Mouse (Mus musculus) megakaryocyte, embryonic 14.5 days (primary cell): Measurements from ENCODE around the gene Gnaz. TPM values are rescaled to one million over a fixed set of nuclear protein-coding genes. Genes with fewer than 3 reads are reported as not detected.
A peak's percentile ranks its signal among the peaks of the same experiment; 100 is the strongest.

Experiments
- H3K27me3 ChIP-seq: replicated peaks from 2 replicates; pipeline ENCODE3; 2012; ENCODE audit warnings: inconsistent platforms
- H3K36me3 ChIP-seq: replicated peaks from 2 replicates; pipeline ENCODE3; 2012; ENCODE audit warnings: low read length, inconsistent platforms, mixed read lengths
- H3K4me1 ChIP-seq: 2 replicates; pipeline ENCODE4 v1.6.1; 2012; ENCODE audit warnings: inconsistent platforms
- H3K4me3 ChIP-seq: replicated peaks from 2 replicates; pipeline ENCODE3; 2012; ENCODE audit warnings: moderate library complexity, mild to moderate bottlenecking, inconsistent platforms
- H3K9me3 ChIP-seq: 2 replicates; pipeline ENCODE4 v1.6.1; 2012; ENCODE audit warnings: inconsistent platforms
- FLI1 ChIP-seq: IDR thresholded peaks from 2 replicates; pipeline ENCODE4 v1.6.1; 2012; ENCODE audit warnings: low read length, inconsistent platforms, mixed read lengths
- GATA1 ChIP-seq: IDR thresholded peaks from 3 replicates; pipeline ENCODE4 v1.6.1; 2012; ENCODE audit warnings: mixed read lengths, low read length, inconsistent platforms, borderline replicate concordance
- polyA plus RNA-seq: library from polyadenylated mRNA; stranded (reverse); fragments of >175 nt; gene quantifications from 2 replicates; pipeline ENCODE4 v1.2.3, GENCODE M21; 2012; ENCODE audit warnings: low replicate concordance; ENCODE audit not compliant: insufficient read depth

Gnaz gene
- polyA plus RNA-seq, 1 experiment, result 224 TPM

DNA sequence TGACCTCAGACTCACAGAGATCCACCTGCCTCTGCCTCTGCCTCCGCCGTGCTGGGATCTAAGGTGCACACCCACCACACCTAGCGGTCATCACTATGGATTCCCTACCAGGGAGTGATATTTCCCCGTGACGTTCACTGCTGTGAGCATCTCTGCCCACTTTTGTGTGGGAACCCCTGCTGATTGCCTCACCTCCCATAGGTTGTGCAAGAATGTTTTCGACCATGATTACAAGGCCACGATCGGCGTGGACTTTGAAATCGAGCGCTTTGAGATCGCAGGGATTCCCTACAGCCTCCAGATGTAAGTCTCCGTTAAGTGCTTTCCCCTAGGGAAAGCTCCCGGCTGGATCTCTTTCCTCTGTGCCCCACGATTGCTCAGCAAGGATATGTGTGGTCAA lies 78.9 kb downstream of the Gnaz start:
- peaks cover 3% of the 10 kb centered on the region; the same call in 1 of the 2 replicates for H3K9me3 ChIP-seq
- H3K36me3 ChIP-seq, result peaks cover 62% of the 10 kb centered on the region
- H3K27me3 ChIP-seq, result peaks cover 51% of the 10 kb centered on the region
- peaks cover 65% of the 10 kb centered on the region for H3K4me1 ChIP-seq
- H3K4me3 ChIP-seq, result no peak overlapping the region
- TF ChIP-seq GATA1 (no peak), FLI1 (no peak)

DNA sequence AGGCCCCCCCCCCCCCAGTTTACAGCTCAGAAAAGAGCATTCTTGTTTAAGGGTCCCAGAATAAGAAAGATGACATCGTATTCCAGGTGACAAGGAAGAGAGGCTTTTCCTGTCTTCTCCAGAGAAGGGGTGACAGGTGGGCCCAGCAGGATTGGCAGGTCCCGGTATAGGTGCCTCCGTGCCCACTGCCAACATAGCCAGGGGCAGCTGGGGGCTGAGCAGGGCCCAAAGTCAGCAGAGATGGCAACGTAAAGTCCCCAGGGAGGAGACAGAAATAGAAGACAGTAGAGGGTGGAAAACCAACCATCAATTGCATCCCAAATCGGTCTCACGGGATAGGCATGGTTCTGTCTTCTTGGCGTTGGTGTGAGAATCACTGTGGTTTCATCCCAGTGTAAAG lies 81.7 kb downstream of the Gnaz start:
- peaks cover 69% of the 10 kb centered on the region for H3K4me1 ChIP-seq
- H3K27me3 ChIP-seq, result peaks cover 76% of the 10 kb centered on the region
- peaks cover 59% of the 10 kb centered on the region for H3K36me3 ChIP-seq
- H3K9me3 ChIP-seq, result peaks cover 3% of the 10 kb centered on the region; the same call in 1 of the 2 replicates
- TF ChIP-seq GATA1 (no peak), FLI1 (no peak)
- H3K4me3 ChIP-seq, result no peak overlapping the region

DNA sequence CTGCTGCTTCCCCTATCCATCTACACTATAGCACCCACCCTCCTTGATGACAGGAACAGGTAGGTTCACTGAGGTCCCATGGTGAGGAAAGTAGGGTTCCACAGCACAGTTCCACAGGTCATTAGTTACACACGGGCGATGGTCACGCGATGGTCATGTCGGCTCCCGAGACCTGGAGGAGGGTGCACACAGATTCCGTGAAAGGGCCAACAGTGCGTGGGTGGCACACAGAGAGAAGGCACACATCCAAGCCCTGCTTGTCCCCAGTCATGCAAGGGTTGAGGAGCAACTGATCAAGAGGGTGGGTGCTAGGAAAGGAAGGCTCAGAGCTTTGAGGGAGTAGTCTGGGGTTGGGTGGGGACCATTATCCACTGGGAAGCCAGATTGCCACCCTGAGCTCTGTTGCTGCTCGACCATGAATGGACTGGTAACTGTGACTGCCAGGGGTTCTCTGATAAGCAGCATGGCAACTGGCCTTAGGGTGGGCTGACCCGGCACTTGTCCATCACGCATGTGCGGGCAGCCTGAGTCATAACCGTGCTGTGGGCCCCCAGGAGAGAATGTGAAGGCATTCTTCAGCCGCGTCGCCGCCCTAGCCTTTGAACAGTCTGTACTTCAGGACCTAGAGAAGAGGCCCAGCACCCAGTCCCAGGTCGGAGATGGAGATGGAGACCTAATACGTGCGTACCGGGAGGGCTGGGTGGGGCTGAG lies 84.5 kb downstream of the Gnaz start:
- H3K4me3 ChIP-seq, result no peak overlapping the region
- H3K4me1 ChIP-seq, result peaks cover 69% of the 10 kb centered on the region
- TF ChIP-seq GATA1 (no peak), FLI1 (no peak)
- peaks cover 61% of the 10 kb centered on the region for H3K27me3 ChIP-seq
- H3K36me3 ChIP-seq, result peaks cover 43% of the 10 kb centered on the region
- peaks cover 3% of the 10 kb centered on the region; the same call in 1 of the 2 replicates for H3K9me3 ChIP-seq

DNA sequence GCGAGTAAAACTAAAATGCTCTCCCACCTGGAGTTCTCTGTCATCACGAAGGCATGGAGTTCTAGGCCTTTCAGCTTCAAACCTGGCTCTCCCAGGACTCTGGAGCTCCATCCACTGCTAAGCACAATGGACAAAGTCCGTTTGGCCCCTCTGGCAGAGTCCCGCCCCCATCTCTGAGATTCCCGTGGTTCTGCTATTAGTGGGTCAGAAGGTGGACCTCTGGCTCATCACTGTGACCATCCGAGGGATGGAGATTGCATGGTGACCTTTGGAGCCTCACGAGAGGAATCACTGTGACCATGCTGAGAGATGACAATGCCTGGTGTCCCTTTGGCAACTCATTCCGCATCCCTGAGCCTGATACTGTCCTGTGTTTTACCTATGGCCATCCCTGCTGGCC lies 85.9 kb downstream of the Gnaz start:
- H3K27me3 ChIP-seq, result peaks cover 49% of the 10 kb centered on the region
- H3K4me3 ChIP-seq, result no peak overlapping the region
- peaks cover 78% of the 10 kb centered on the region for H3K4me1 ChIP-seq
- H3K9me3 ChIP-seq, result no peaks in the 10 kb centered on the region
- peaks cover 31% of the 10 kb centered on the region for H3K36me3 ChIP-seq
- TF ChIP-seq GATA1 (no peak), FLI1 (no peak)

GRCm38 (mm10) chr10:75053655-75054054 lies 86.7 kb downstream of the Gnaz start:
- H3K4me3 ChIP-seq, result no peak overlapping the region
- H3K27me3 ChIP-seq, result peaks cover 44% of the 10 kb centered on the region
- H3K36me3 ChIP-seq, result peaks cover 25% of the 10 kb centered on the region
- TF ChIP-seq FLI1 (no peak), GATA1 (no peak)
- no peaks in the 10 kb centered on the region for H3K9me3 ChIP-seq
- peaks cover 85% of the 10 kb centered on the region for H3K4me1 ChIP-seq

DNA sequence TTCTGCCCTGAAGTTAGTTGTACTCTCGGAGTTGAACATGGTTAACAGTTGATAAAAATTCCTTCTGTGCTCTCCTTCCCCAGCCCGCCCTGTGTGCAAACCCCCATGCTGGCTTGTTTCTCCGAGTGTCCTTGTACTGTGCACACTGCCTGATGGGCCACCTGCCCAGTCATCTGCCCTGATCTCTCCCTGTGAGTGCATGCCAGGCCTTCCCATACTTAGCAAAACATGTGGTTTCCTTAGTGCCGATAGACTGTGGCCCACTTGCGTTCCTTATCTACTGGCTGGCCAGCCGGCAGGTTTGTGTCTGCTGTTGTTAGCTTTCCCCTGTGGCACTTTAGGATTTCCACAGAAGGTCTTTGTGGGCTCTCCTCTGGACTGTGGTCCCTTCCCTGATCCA lies 87.1 kb downstream of the Gnaz start:
- TF ChIP-seq GATA1 (no peak), FLI1 (no peak)
- peaks cover 39% of the 10 kb centered on the region for H3K27me3 ChIP-seq
- no peaks in the 10 kb centered on the region for H3K9me3 ChIP-seq
- peak overlapping the region; percentile 76 for H3K4me3 ChIP-seq
- H3K4me1 ChIP-seq, result peaks cover 85% of the 10 kb centered on the region
- peaks cover 21% of the 10 kb centered on the region for H3K36me3 ChIP-seq

- Histone ChIP-seq H3K9me3 (no peaks in the 10 kb centered on the region), H3K4me1 (peaks cover 86% of the 10 kb centered on the region), H3K4me3 (peak overlapping the region; percentile 60), H3K27me3 (peaks cover 27% of the 10 kb centered on the region), H3K36me3 (peaks cover 9% of the 10 kb centered on the region)
- TF ChIP-seq FLI1, result no peak
Observed at GRCm38 (mm10) chr10:75055672-75056071, 88.7 kb downstream of the Gnaz start.

- no peaks in the 10 kb centered on the region for H3K9me3 ChIP-seq
- peaks cover 21% of the 10 kb centered on the region for H3K27me3 ChIP-seq
- H3K36me3 ChIP-seq, result peaks cover 5% of the 10 kb centered on the region
- H3K4me1 ChIP-seq, result peaks cover 82% of the 10 kb centered on the region
- no peak overlapping the region for H3K4me3 ChIP-seq
- TF ChIP-seq FLI1 (no peak), GATA1 (no peak)
Observed at GRCm38 (mm10) chr10:75056255-75056654, 89.3 kb downstream of the Gnaz start.

DNA sequence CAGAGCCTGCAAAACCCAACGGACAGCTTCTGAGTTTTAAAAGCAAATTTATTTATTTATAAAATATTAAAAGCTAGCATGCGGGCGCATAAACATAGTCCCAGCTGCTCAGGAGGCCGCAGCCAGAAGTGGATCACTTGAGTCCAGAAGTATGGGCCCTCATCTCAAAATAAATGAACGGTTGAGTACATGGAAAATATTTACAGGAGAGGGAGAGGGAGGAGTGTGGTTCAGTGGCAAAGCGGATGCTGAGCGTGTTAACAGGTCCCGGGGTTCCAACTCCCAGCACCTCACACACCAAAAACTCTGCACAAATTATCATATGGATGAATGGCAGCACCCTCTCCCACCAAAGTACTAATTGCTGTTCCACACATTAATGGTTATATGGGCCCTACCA lies 91.4 kb downstream of the Gnaz start:
- no peak overlapping the region for H3K4me3 ChIP-seq
- H3K4me1 ChIP-seq, result peaks cover 90% of the 10 kb centered on the region
- H3K36me3 ChIP-seq, result peaks cover 11% of the 10 kb centered on the region
- H3K27me3 ChIP-seq, result peaks cover 4% of the 10 kb centered on the region
- H3K9me3 ChIP-seq, result no peaks in the 10 kb centered on the region
- no peak for TF ChIP-seq GATA1

- Histone ChIP-seq H3K9me3 (no peaks in the 10 kb centered on the region), H3K4me3 (peak overlapping the region; percentile 92), H3K4me1 (peaks cover 90% of the 10 kb centered on the region), H3K27me3 (no peaks in the 10 kb centered on the region), H3K36me3 (peaks cover 17% of the 10 kb centered on the region)
- no peak for TF ChIP-seq FLI1
- TF ChIP-seq GATA1, result no peak
Observed at GRCm38 (mm10) chr10:75058761-75059395, 91.9 kb downstream of the Gnaz start.

DNA sequence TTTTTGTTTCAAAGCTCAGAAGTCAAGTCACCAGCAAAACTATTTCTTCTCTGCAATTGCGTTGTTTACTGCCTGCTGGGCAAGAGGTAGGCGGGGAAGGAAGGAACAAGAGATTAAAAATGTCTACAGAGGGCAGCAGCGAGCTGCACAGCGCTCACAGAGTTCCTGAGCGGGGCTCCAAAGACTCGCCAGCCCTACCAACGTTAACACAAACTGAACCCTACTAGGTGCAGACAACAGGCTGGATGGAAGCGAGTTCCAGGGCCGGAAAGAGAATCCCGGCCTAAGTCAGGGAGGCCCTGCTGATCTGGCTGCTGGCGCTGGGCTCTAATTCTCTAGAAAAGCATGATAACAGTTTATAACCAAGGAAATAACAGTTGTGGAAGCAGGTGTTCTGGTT lies 92.4 kb downstream of the Gnaz start:
- Histone ChIP-seq H3K4me1 (peaks cover 90% of the 10 kb centered on the region), H3K9me3 (no peaks in the 10 kb centered on the region), H3K27me3 (no peaks in the 10 kb centered on the region), H3K36me3 (peaks cover 20% of the 10 kb centered on the region), H3K4me3 (peak overlapping the region; percentile 92)
- no peak for TF ChIP-seq FLI1
- TF ChIP-seq GATA1, result no peak
